15 mouse cellular contexts compared by ENCODE assay signal in the genomic region with DNA sequence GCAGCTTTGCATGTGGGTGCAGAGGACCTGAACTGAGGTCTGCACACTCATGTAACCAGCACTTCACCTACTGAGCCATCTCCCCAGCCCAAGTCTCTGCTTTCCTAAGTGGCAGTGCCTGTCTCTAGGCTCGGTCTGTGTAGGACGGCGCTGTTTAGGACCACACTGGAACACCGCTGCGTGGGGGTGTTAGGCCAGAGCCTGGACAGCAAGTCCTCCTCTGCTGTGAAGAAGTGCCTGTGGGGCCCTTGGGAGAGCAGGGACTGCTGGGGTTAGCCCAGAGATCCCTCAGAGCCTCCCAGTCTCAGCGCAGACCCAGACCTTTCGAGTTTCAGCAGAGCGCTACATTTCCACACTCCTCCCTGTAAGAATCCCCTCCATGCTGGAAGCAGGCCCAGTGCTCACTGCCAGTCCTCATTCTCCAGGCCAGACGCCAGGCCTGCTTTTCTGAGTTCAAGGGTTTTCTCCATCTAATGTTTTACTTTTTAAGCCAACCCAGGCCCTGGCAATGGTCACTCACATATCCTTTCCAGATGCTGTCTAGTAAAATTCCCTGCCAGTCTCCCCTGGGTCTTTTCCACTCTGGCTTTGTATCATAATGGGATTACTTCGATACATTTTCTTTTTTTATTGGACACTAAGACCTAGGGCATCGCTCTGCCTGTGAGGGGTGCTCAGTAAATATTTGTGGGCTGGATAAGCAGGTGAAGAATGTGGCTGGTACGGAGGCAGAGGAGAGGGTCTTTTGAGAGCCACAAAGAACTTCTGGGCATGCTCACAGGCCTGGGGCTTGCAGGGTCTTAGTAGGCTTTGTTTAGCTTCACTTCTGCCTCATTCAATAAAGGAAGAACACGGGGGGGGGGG. TPM values are rescaled to one million over a fixed set of nuclear protein-coding genes. Genes with fewer than 3 reads are reported as not detected.
DNase-seq lines count a peak whose midpoint lies in the region; ATAC-seq and TF ChIP-seq lines count a peak whose summit lies in the region.
"Had no signal": no experiment of that assay in that cellular context is flagged by ENCODE, and none has a peak within 500 bp of the region (broad histone marks: within the 10 kb centered on the region; RNA-seq: fewer than 3 reads in every experiment).

No protein-coding gene starts in this region.

- ATAC-seq in heart, embryonic 16.5 days (replicated peaks; ENCODE audit: extremely low read depth, insufficient read depth, low FRiP score): peak; percentile 37; the same call in 1 of the 2 replicates
- no peak for ATAC-seq in heart, embryonic 11.5 days (replicated peaks; ENCODE audit: insufficient number of reproducible peaks, low FRiP score, low TSS enrichment)
- ATAC-seq in megakaryocyte, adult 5-6 weeks (ENCODE audit: poor library complexity, severe bottlenecking): no peak
- ATAC-seq in hindbrain, postnatal 0 days: 0 out of 2 replicates have a peak, but pooled peaks have one; percentile 22
- peak; percentile 81 for ATAC-seq in midbrain, embryonic 16.5 days

- H3K27me3 ChIP-seq in heart, embryonic 16.5 days (ENCODE audit: control insufficient read depth, insufficient read depth, low read length): peaks cover 4% of the 10 kb centered on the region; the same call in 1 of the 2 replicates
- no peaks in the 10 kb centered on the region; the same call in 1 of the 2 replicates for H3K27me3 ChIP-seq in heart, embryonic 11.5 days (ENCODE audit: control insufficient read depth, insufficient read depth, low read length)
- peaks cover 57% of the 10 kb centered on the region for H3K27me3 ChIP-seq in megakaryocyte, embryonic 14.5 days (replicated peaks)
- no peaks in the 10 kb centered on the region for H3K27me3 ChIP-seq in hindbrain, postnatal 0 days (ENCODE audit: insufficient read depth, low read length)
- H3K27me3 ChIP-seq in midbrain, embryonic 16.5 days (ENCODE audit: control insufficient read depth, insufficient read depth, low read depth, low read length): no peaks in the 10 kb centered on the region

- H3K36me3 ChIP-seq in heart, embryonic 16.5 days (ENCODE audit: control insufficient read depth, insufficient read depth): no peaks in the 10 kb centered on the region
- H3K36me3 ChIP-seq in heart, embryonic 11.5 days (ENCODE audit: control insufficient read depth, insufficient read depth, low read length): no peaks in the 10 kb centered on the region
- no peaks in the 10 kb centered on the region for H3K36me3 ChIP-seq in megakaryocyte, embryonic 14.5 days (replicated peaks; ENCODE audit: low read length)
- no peaks in the 10 kb centered on the region for H3K36me3 ChIP-seq in hindbrain, postnatal 0 days (ENCODE audit: insufficient read depth, low read length)
- no peaks in the 10 kb centered on the region for H3K36me3 ChIP-seq in midbrain, embryonic 16.5 days (ENCODE audit: control insufficient read depth, insufficient read depth, low read length)

- no peak overlapping the region for H3K4me2 ChIP-seq in heart, embryonic 16.5 days (ENCODE audit: low read depth, low read length)
- no peak overlapping the region for H3K4me2 ChIP-seq in heart, embryonic 11.5 days
- H3K4me2 ChIP-seq in hindbrain, postnatal 0 days (ENCODE audit: low read depth, low read length): no peak overlapping the region
- H3K4me2 ChIP-seq in midbrain, embryonic 16.5 days (ENCODE audit: low read length): no peak overlapping the region
- H3K4me2 ChIP-seq: liver, embryonic 11.5 days had no signal

- H3K4me1 ChIP-seq in heart, embryonic 16.5 days (ENCODE audit: control insufficient read depth, insufficient read depth, low read length): no peaks in the 10 kb centered on the region
- H3K4me1 ChIP-seq in heart, embryonic 11.5 days (ENCODE audit: control insufficient read depth, insufficient read depth, low read length): no peaks in the 10 kb centered on the region
- peaks cover 19% of the 10 kb centered on the region for H3K4me1 ChIP-seq in megakaryocyte, embryonic 14.5 days
- H3K4me1 ChIP-seq in hindbrain, postnatal 0 days (ENCODE audit: insufficient read depth, low read length): no peaks in the 10 kb centered on the region
- H3K4me1 ChIP-seq in midbrain, embryonic 16.5 days (ENCODE audit: control insufficient read depth, insufficient read depth, low read length): no peaks in the 10 kb centered on the region

- no peak overlapping the region for H3K4me3 ChIP-seq in heart, embryonic 16.5 days (ENCODE audit: low read length)
- H3K4me3 ChIP-seq in heart, embryonic 11.5 days (ENCODE audit: low read depth, low read length): no peak overlapping the region
- H3K4me3 ChIP-seq in megakaryocyte, embryonic 14.5 days (replicated peaks): peak overlapping the region; percentile 20
- no peak overlapping the region for H3K4me3 ChIP-seq in hindbrain, postnatal 0 days (ENCODE audit: low read length)
- H3K4me3 ChIP-seq in midbrain, embryonic 16.5 days (ENCODE audit: low read depth, low read length): no peak overlapping the region
- H3K4me3 ChIP-seq: layer of hippocampus, adult 2 months had no signal

- DNase-seq in hindbrain, postnatal 0 days (ENCODE audit: low spot score): peak; percentile 62
- DNase-seq in embryo, embryonic 11 days: no peak
- DNase-seq: adrenal gland, adult 2 months; cerebellum, adult 18-20 months; thymus, postnatal 4 days had no signal

- WGBS in heart, embryonic 16.5 days: 71% methylated on average over 13 of the region's 13 CpGs
- WGBS in heart, embryonic 11.5 days (ENCODE audit: insufficient replicate concordance): 82% methylated on average over 13 of the region's 13 CpGs
- WGBS in hindbrain, postnatal 0 days: 59% methylated on average over 13 of the region's 13 CpGs
- WGBS in midbrain, embryonic 16.5 days: 58% methylated on average over 13 of the region's 13 CpGs

- 0 out of 2 replicates have a peak overlapping the region, but pooled peaks have one; percentile 20 for H3K27ac ChIP-seq in heart, embryonic 16.5 days (ENCODE audit: low read length)
- H3K27ac ChIP-seq in heart, embryonic 11.5 days (ENCODE audit: low read depth, low read length): no peak overlapping the region
- H3K27ac ChIP-seq in hindbrain, postnatal 0 days: no peak overlapping the region; the same call in 1 of the 2 replicates
- H3K27ac ChIP-seq in midbrain, embryonic 16.5 days (ENCODE audit: low read length): no peak overlapping the region
- H3K27ac ChIP-seq: layer of hippocampus, adult 2 months had no signal

- H3K9me3 ChIP-seq in heart, embryonic 16.5 days (replicated peaks; ENCODE audit: control insufficient read depth, low read length): no peaks in the 10 kb centered on the region
- H3K9me3 ChIP-seq in heart, embryonic 11.5 days (replicated peaks; ENCODE audit: control insufficient read depth, low read length): 0 out of 2 replicates have a peak, but pooled peaks cover 2% of the 10 kb centered on the region
- H3K9me3 ChIP-seq in megakaryocyte, embryonic 14.5 days: peaks cover 8% of the 10 kb centered on the region
- H3K9me3 ChIP-seq in hindbrain, postnatal 0 days (ENCODE audit: low read length): no peaks in the 10 kb centered on the region
- H3K9me3 ChIP-seq in midbrain, embryonic 16.5 days (replicated peaks; ENCODE audit: control insufficient read depth, low read length, poor library complexity, severe bottlenecking): no peaks in the 10 kb centered on the region

- no peak for TF ChIP-seq CTCF in hindbrain, postnatal 0 days (IDR thresholded peaks at IDR 0.05; ENCODE audit: low read depth)

- H3K9ac ChIP-seq in heart, embryonic 16.5 days (ENCODE audit: low read length): no peak overlapping the region
- no peak overlapping the region for H3K9ac ChIP-seq in heart, embryonic 11.5 days (ENCODE audit: low read depth, low read length)
- H3K9ac ChIP-seq in hindbrain, postnatal 0 days (replicated peaks; ENCODE audit: low read length): no peak overlapping the region
- H3K9ac ChIP-seq in midbrain, embryonic 16.5 days (ENCODE audit: low read depth, low read length): no peak overlapping the region

RNA-seq across cellular contexts. Expression of gene Tmem125, which starts 20.4 kb away (rescaled TPM):
- 0.80 and 0.95 TPM in 2 replicates for polyA plus RNA-seq in heart, embryonic 16.5 days (2015; fragmentation: Nextera tagmentation; extraction: Ambion mirVana)
- polyA plus RNA-seq in heart, embryonic 11.5 days (2014; fragmentation: Nextera tagmentation; extraction: Ambion mirVana): 0.16 and 0.45 TPM in 2 replicates
- polyA plus RNA-seq in megakaryocyte, embryonic 14.5 days (2012; ENCODE audit: insufficient read depth, low replicate concordance): 0.22 TPM in 1 of 2 replicates, not detected in the other
- total RNA-seq in megakaryocyte, adult 5-6 weeks (2015): 0.18 TPM in 1 of 2 replicates, not detected in the other
- not detected in 2 replicates for total RNA-seq in megakaryocyte, adult 5-6 weeks (2017)
- total RNA-seq in hindbrain, postnatal 0 days (2014; rRNA removed): 0.90 and 4.8 TPM in 2 replicates
- 0.64 and 0.83 TPM in 2 replicates for polyA plus RNA-seq in hindbrain, postnatal 0 days (2015; fragmentation: Nextera tagmentation; extraction: Ambion mirVana)
- not detected in 2 replicates for polyA plus RNA-seq in midbrain, embryonic 16.5 days (2015; fragmentation: Nextera tagmentation; extraction: Ambion mirVana)
- total RNA-seq: megakaryocyte-erythroid progenitor cell, adult 5-6 weeks had no signal

RNA-seq across cellular contexts. Expression of gene 2610528J11Rik, which starts 37.5 kb away (rescaled TPM):
- 1.4 and 1.8 TPM in 2 replicates for polyA plus RNA-seq in heart, embryonic 16.5 days (2015; fragmentation: Nextera tagmentation; extraction: Ambion mirVana)
- 0.31 and 0.39 TPM in 2 replicates for polyA plus RNA-seq in heart, embryonic 11.5 days (2014; fragmentation: Nextera tagmentation; extraction: Ambion mirVana)
- 64.9 and 160 TPM in 2 replicates for polyA plus RNA-seq in megakaryocyte, embryonic 14.5 days (2012; ENCODE audit: insufficient read depth, low replicate concordance)
- not detected in 2 replicates for total RNA-seq in megakaryocyte, adult 5-6 weeks (2015)
- not detected in 2 replicates for total RNA-seq in megakaryocyte, adult 5-6 weeks (2017)
- total RNA-seq in hindbrain, postnatal 0 days (2014; rRNA removed): not detected in 2 replicates
- polyA plus RNA-seq in hindbrain, postnatal 0 days (2015; fragmentation: Nextera tagmentation; extraction: Ambion mirVana): not detected in 2 replicates
- not detected in 2 replicates for polyA plus RNA-seq in midbrain, embryonic 16.5 days (2015; fragmentation: Nextera tagmentation; extraction: Ambion mirVana)
- total RNA-seq: adrenal gland, adult 2 months; layer of hippocampus, adult 2 months; megakaryocyte-erythroid progenitor cell, adult 5-6 weeks; neutrophil, adult 5-6 weeks had no signal
- polyA plus RNA-seq: adrenal gland, adult 2 months; heart, postnatal 0 days had no signal

RNA-seq across cellular contexts. Expression of gene Cfap57, which starts 56.3 kb away (rescaled TPM):
- 0.33 and 0.54 TPM in 2 replicates for polyA plus RNA-seq in heart, embryonic 16.5 days (2015; fragmentation: Nextera tagmentation; extraction: Ambion mirVana)
- 1.2 and 1.5 TPM in 2 replicates for polyA plus RNA-seq in heart, embryonic 11.5 days (2014; fragmentation: Nextera tagmentation; extraction: Ambion mirVana)
- not detected in 2 replicates for polyA plus RNA-seq in megakaryocyte, embryonic 14.5 days (2012; ENCODE audit: insufficient read depth, low replicate concordance)
- not detected in 2 replicates for total RNA-seq in megakaryocyte, adult 5-6 weeks (2015)
- total RNA-seq in megakaryocyte, adult 5-6 weeks (2017): 0.16 and 0.18 TPM in 2 replicates
- 0.65 and 1.3 TPM in 2 replicates for total RNA-seq in hindbrain, postnatal 0 days (2014; rRNA removed)
- polyA plus RNA-seq in hindbrain, postnatal 0 days (2015; fragmentation: Nextera tagmentation; extraction: Ambion mirVana): 0.70 and 1.2 TPM in 2 replicates
- 2.0 and 2.5 TPM in 2 replicates for polyA plus RNA-seq in midbrain, embryonic 16.5 days (2015; fragmentation: Nextera tagmentation; extraction: Ambion mirVana)
- total RNA-seq: megakaryocyte-erythroid progenitor cell, adult 5-6 weeks had no signal
- polyA plus RNA-seq: adrenal gland, adult 2 months had no signal

RNA-seq across cellular contexts. Expression of gene Ebna1bp2, which starts 56.3 kb away (rescaled TPM):
- 70.7 and 105 TPM in 2 replicates for polyA plus RNA-seq in heart, embryonic 16.5 days (2015; fragmentation: Nextera tagmentation; extraction: Ambion mirVana)
- 106 and 111 TPM in 2 replicates for polyA plus RNA-seq in heart, embryonic 11.5 days (2014; fragmentation: Nextera tagmentation; extraction: Ambion mirVana)
- 1.1 and 21.0 TPM in 2 replicates for polyA plus RNA-seq in megakaryocyte, embryonic 14.5 days (2012; ENCODE audit: insufficient read depth, low replicate concordance)
- 54.9 and 61.9 TPM in 2 replicates for total RNA-seq in megakaryocyte, adult 5-6 weeks (2015)
- 46.8 and 63.7 TPM in 2 replicates for total RNA-seq in megakaryocyte, adult 5-6 weeks (2017)
- total RNA-seq in hindbrain, postnatal 0 days (2014; rRNA removed): 31.6 and 40.0 TPM in 2 replicates
- 85.4 and 98.5 TPM in 2 replicates for polyA plus RNA-seq in hindbrain, postnatal 0 days (2015; fragmentation: Nextera tagmentation; extraction: Ambion mirVana)
- polyA plus RNA-seq in midbrain, embryonic 16.5 days (2015; fragmentation: Nextera tagmentation; extraction: Ambion mirVana): 84.8 and 98.6 TPM in 2 replicates

Comparison
In these comparisons a context has a peak if more than half of its experiments do, and no peak if none do; other contexts are left out.
1. ATAC-seq: peak in heart, embryonic 16.5 days (single experiment), hindbrain, postnatal 0 days (single experiment) and midbrain, embryonic 16.5 days (single experiment); none in heart, embryonic 11.5 days (single experiment) and megakaryocyte, adult 5-6 weeks (single experiment).
2. RNA of gene 2610528J11Rik, which starts 37.5 kb away (polyA plus RNA-seq): 64.9 to 160 TPM in megakaryocyte, embryonic 14.5 days; 1.4 to 1.8 TPM in heart, embryonic 16.5 days, 0.31 to 0.39 TPM in heart, embryonic 11.5 days, not detected in hindbrain, postnatal 0 days and not detected in midbrain, embryonic 16.5 days; every median in the first group is over 10 times any median in the second.